Mouse (Mus musculus): ENCODE data around the gene Cavin4. TPM values are rescaled to one million over a fixed set of nuclear protein-coding genes. Genes with fewer than 3 reads are reported as not detected.

Cavin4 gene
- polyA plus RNA-seq, 1 experiment from 2014 or later = 2.4 TPM

- peaks cover 13% of the 10 kb centered on the region for H3K4me1 ChIP-seq
- WGBS = 33% methylated on average over 7 of the region's 7 CpGs
- no peaks in the 10 kb centered on the region for H3K27me3 ChIP-seq
- H3K9me3 ChIP-seq = no peaks in the 10 kb centered on the region
- no peaks in the 10 kb centered on the region for H3K36me3 ChIP-seq
- ATAC-seq (ENCODE audit: low FRiP score, low read depth) = peak; percentile 64
- H3K4me3 ChIP-seq = no peak overlapping the region
- H3K4me2 ChIP-seq (replicated peaks) = no peak overlapping the region
- H3K27ac ChIP-seq (replicated peaks) = 0 out of 2 replicates have a peak overlapping the region, but pooled peaks have one; percentile 30
- no peak overlapping the region for H3K9ac ChIP-seq (replicated peaks)
These were observed 28.6 kb downstream of the Cavin4 start for GRCm38 (mm10) chr4:48691793-48692437.

DNA sequence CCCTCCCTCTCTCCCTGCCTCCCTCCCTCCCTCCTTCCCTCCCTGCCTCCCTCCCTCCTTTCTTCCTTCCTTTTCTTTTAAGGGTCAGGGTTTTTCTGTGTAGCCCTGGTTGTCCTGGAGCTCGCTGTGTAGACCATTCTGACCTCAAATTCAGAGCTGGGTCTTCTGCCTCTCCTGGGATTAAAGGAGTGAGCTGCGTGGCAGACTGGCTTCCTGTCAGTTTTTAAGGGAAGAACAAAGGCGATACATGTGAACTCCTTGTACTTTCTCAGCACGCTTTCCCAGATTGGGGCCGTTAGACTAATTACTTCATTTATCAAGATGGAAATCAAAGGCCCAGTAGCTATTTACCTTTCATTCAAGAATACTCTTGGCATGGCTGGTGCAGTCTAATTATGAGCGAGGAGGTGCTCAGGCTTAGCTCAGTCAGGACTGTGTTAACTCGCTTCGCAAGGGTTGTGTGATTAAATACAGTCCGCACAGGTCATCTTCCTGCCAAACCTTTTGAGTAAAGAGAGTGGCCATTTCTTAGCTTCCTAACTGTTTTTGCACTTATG, 29.5 kb downstream of the Cavin4 start:
- Histone ChIP-seq H3K4me1 (peaks cover 13% of the 10 kb centered on the region), H3K9me3 (no peaks in the 10 kb centered on the region), H3K27me3 (no peaks in the 10 kb centered on the region), H3K4me3 (no peak overlapping the region), H3K9ac (replicated peaks) (no peak overlapping the region), H3K27ac (replicated peaks) (0 out of 2 replicates have a peak overlapping the region, but pooled peaks have one; percentile 30), H3K4me2 (replicated peaks) (no peak overlapping the region), H3K36me3 (no peaks in the 10 kb centered on the region)
- 61% methylated on average over 9 of the region's 9 CpGs for WGBS
- no peak for ATAC-seq (ENCODE audit: low FRiP score, low read depth)

GRCm38 (mm10) chr4:48696706-48697105, 33.4 kb downstream of the Cavin4 start:
- ATAC-seq (ENCODE audit: low FRiP score, low read depth) = no peak
- H3K9me3 ChIP-seq = no peaks in the 10 kb centered on the region
- H3K4me2 ChIP-seq (replicated peaks) = no peak overlapping the region
- H3K9ac ChIP-seq (replicated peaks) = no peak overlapping the region
- 92% methylated on average over 3 of the region's 3 CpGs for WGBS
- peaks cover 13% of the 10 kb centered on the region for H3K4me1 ChIP-seq
- no peaks in the 10 kb centered on the region for H3K27me3 ChIP-seq
- no peaks in the 10 kb centered on the region for H3K36me3 ChIP-seq
- H3K4me3 ChIP-seq = no peak overlapping the region
- H3K27ac ChIP-seq (replicated peaks) = no peak overlapping the region

DNA sequence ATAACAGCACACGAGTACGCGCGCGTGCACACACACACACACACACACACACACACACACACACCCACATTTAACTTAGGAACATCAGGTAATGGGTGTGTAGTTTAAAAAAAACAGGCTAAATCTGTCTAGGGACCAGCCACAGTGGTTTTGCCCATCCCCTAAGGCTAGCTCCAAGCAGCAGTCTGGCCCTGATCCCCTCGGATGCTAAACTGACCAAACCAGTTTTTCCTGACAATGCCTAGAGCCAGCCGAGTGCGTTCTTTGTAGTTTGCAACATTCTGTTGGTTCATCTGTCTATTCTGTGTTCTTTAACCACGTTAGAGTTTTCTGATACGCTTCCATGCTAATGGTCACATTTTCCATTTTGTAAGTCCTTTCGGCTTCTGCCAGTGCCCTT, 34.0 kb downstream of the Cavin4 start:
- Histone ChIP-seq H3K4me3 (no peak overlapping the region), H3K36me3 (no peaks in the 10 kb centered on the region), H3K4me2 (replicated peaks) (no peak overlapping the region), H3K27ac (replicated peaks) (no peak overlapping the region), H3K9me3 (no peaks in the 10 kb centered on the region), H3K9ac (replicated peaks) (no peak overlapping the region), H3K4me1 (peaks cover 10% of the 10 kb centered on the region), H3K27me3 (no peaks in the 10 kb centered on the region)
- ATAC-seq (ENCODE audit: low FRiP score, low read depth) = no peak
- 63% methylated on average over 11 of the region's 11 CpGs for WGBS

DNA sequence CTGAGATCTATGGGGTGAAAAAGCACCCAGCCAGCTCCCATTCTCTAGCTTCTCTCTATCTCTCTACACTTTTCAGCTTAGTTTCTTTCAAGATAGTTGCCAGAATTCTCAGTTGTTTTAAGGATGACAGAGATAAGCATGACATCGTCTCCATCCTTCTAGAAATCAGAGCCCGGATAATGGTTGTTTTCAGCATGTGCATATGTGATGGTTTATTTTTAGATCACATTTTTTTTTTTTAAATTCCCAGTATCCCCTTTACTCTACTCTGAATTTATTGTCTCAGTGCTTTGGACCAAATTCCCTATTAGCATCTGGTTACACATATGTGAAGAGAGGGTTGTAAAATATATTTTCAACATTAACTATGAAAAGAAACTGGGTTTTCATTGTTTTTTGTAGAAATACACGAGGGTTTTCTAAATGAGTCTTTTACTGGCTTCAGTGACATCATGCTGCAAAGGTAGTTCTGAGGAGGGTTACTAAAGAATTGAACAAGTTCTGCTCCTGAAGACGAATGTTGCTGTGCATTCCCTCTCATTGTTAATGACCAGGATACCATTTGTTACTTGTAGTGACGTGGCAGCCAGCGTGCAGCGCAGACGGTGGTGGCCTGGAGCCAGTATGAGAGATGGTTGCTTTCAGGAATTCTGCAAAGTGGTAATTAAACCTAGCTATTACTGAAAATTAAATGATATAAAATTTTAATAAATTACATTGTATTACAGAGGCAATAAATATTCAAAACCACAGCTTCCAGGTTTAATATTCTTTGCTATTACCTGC, 52.7 kb downstream of the Cavin4 start:
- Histone ChIP-seq H3K36me3 (no peaks in the 10 kb centered on the region), H3K9me3 (no peaks in the 10 kb centered on the region), H3K4me1 (no peaks in the 10 kb centered on the region), H3K9ac (replicated peaks) (no peak overlapping the region), H3K4me2 (replicated peaks) (no peak overlapping the region), H3K4me3 (no peak overlapping the region), H3K27ac (replicated peaks) (no peak overlapping the region), H3K27me3 (no peaks in the 10 kb centered on the region)
- no peak for ATAC-seq (ENCODE audit: low FRiP score, low read depth)
- 86% methylated on average over 8 of the region's 8 CpGs for WGBS

DNA sequence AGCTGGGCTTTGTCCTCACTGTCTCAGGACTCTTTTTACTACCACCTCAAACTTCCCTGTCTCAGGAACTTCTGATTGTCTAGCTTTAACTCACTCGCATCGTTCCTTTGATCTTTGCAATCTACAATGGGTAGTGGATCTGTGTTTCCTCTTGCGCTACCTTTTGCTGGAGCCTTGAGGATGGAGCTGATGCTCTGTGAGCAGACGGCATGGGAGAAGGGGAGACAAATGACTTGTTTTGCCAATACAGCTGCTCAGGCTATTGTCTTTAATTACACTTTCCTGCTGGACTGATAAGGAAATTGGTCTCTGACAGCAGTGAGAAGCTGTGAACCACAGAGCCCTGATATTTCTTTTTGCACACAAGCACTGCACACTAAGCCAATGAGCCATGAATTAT, 53.5 kb downstream of the Cavin4 start:
- WGBS = 75% methylated on average over 4 of the region's 4 CpGs
- Histone ChIP-seq H3K4me1 (no peaks in the 10 kb centered on the region), H3K4me2 (replicated peaks) (no peak overlapping the region), H3K36me3 (no peaks in the 10 kb centered on the region), H3K9me3 (no peaks in the 10 kb centered on the region), H3K27ac (replicated peaks) (no peak overlapping the region), H3K9ac (replicated peaks) (no peak overlapping the region), H3K27me3 (no peaks in the 10 kb centered on the region), H3K4me3 (no peak overlapping the region)
- no peak for ATAC-seq (ENCODE audit: low FRiP score, low read depth)

Other genes starting within 250 kb of the Cavin4 start
- gene Tex10, start 190.1 kb upstream of the Cavin4 start, polyA plus RNA-seq (2016; fragmentation: Nextera tagmentation; extraction: Ambion mirVana) = 52.8 and 54.9 TPM in 2 replicates
- gene Msantd3, start 123.6 kb upstream of the Cavin4 start, polyA plus RNA-seq (2016; fragmentation: Nextera tagmentation; extraction: Ambion mirVana) = 65.5 and 68.0 TPM in 2 replicates
- 268 and 311 TPM in 2 replicates for gene Tmeff1, start 78.3 kb upstream of the Cavin4 start, polyA plus RNA-seq (2016; fragmentation: Nextera tagmentation; extraction: Ambion mirVana)